Mouse (Mus musculus) 416B (cell line): ENCODE results near the gene P2rx1.
A peak's percentile ranks its signal among the peaks of the same experiment; 100 is the strongest.

Experiments
- DNase-seq: peaks from one replicate; pipeline ENCODE4 v3.0.0; 2011; ENCODE audit warnings: low read depth

Gene P2rx1

GRCm38 (mm10) chr11:72998771-72999170, at the start of gene P2rx1:
P2rx1 (plus strand) TSS chr11:72999103.
- DNase-seq: peak; percentile 92

DNA sequence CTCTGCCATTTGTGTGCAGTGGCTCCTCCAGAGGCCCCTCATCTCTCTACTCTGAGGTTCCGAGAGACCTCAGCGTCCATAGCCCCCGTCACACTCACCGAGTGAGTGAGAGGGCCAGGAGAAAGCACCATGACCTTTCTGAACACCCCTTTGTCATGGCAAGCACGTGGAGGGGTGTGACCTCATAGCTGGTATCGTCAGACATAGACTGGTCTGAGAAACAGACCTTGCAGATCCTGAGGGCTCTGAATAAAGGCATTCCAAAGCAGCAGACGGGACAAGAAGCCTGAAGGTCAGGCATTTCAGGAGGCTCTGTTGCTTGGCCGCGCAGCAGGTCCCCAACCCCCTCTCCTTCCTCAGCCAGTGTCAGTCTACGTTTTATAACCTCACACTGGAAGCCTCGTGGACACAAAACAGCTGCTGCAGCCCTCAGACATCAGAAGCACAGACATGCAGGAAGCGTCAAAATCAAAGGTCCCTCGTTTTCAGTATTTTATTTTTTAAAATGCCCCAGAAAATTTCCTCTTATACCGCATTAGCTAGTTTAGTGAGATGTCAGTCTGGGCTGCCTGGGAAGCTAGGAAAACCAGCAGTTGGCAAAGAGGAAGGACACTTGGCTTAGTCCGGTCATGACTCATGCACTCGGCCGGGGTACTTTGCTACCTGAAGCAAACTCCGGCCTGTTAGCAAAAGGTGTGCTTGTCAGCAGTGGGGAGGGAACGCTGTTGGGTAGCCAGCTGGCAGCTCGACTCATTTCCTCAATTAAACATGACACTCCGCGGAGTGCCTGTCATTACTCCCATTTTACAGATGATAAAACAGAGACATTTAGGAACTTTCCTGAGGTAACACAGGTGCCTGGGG, 47.5 kb upstream of the P2rx1 start:
- DNase-seq: peak; percentile 52

DNA sequence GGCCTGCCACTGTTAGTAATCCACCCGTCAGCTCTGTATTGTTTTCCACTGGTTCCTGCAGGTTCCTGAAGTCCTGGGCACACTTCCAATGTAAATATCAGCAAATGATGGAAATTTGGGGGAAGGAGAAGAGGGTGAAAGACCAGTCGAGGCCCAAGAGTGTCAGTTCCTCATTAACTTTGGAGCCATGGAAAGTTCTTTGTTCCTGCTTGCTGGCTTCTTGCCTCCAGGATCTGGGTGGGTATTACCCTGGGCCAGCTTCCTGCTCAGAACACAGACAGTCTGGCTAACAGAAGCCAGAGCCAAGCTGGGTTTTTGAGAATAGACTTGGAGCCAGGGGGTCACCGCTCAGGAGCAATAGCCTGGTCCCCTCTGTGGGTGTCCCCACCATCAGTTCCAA, 46.7 kb upstream of the P2rx1 start:
- DNase-seq: no peak

GRCm38 (mm10) chr11:72952697-72953096, 46.2 kb upstream of the P2rx1 start:
- DNase-seq: no peak

DNA sequence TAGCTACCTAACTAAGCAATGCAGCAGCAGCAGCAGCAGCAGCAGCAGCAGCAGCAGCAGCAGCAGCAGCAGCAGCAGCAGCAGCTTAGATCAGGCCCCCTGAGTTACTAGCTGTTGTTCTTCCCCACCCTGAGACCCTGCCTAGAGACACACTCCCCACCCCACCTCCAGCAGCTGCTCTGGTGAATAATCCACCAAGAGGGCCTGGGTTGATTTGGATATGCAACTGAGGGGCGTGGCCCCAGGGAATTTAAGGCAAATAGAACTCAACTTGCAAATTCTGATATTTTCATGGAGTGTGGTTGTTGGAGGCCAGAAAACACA, 45.8 kb upstream of the P2rx1 start:
- no peak for DNase-seq

GRCm38 (mm10) chr11:72953440-72954151, 45.3 kb upstream of the P2rx1 start:
- peak; percentile 92 for DNase-seq

GRCm38 (mm10) chr11:72954216-72954615, 44.7 kb upstream of the P2rx1 start:
- DNase-seq: no peak

GRCm38 (mm10) chr11:72955339-72955974, 43.4 kb upstream of the P2rx1 start:
- peak; percentile 97 for DNase-seq

DNA sequence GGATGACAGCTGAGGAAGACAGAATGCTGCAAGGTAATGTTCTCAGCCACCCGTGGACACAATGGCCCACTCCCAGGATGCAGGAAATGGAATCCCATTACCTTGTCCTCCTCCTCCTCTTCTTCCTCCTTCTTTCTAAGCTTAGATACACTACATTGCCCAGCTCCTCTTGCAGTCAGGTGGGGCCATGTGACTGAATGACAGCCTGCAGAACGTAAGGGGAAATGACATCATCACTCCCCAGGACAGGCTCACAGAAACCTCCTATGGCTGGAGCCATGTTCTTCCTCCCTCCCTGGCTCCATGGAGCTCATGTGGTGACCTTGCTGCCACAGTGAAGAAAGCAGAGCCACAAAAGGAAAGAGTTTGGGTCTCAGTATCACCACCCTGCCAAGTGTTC, 41.6 kb upstream of the P2rx1 start:
- peak; percentile 70 for DNase-seq

GRCm38 (mm10) chr11:72959924-72960679, 38.8 kb upstream of the P2rx1 start:
- no peak for DNase-seq

GRCm38 (mm10) chr11:72960723-72961071, 38.2 kb upstream of the P2rx1 start:
- DNase-seq: no peak

GRCm38 (mm10) chr11:72961072-72961980, 37.6 kb upstream of the P2rx1 start, which contains the start of gene Atp2a3:
Atp2a3 (plus strand) TSS chr11:72961169.
- peak; percentile 85 for DNase-seq

DNA sequence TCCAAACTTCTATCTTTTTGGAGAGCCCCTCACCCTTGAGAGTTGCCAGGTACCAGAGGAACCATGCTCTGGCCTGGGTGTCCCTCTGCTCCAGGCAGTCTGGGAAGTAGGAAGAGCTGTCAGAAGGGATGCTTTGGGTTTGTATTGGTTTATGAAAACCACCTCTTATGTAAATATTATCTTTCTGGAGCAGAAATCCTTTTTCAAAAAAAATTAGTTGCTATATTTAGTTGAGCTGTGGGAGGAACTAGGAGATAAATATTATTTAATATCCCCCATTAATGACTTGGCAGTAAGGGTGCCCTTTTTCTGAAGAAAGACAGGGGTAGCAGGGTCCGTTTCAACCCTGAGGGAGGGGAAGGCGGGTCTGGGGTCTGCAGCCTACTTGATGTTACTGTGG, 36.5 kb upstream of the P2rx1 start:
- no peak for DNase-seq

GRCm38 (mm10) chr11:72963058-72963788, 35.7 kb upstream of the P2rx1 start:
- peak; percentile 53 for DNase-seq

DNA sequence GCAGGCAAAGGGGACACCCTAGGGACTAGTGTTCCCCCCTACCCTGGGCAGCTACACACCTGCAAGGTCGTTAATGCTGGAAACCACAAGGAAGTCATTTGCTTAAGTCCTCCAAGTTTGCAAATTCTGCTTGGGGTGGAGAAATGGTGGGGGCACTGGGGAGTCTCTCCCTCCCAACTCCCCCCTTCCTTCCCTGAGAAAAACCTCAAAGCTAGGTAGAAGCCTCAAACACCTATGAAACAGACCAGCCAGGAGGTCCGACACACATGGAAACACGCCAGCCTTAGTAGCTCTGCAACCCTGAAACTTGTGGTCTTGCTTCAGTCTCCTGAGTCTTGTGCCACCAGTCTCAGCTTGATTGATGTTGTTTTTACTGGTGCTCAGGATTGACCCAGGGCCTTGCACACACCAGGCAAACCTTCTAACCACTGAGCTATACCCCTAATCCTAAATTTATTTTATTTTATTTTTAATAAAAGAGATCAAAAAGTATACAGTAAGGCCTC, 35.1 kb upstream of the P2rx1 start:
- peak; percentile 40 for DNase-seq

GRCm38 (mm10) chr11:72974995-72975503, 23.9 kb upstream of the P2rx1 start:
- DNase-seq: no peak

GRCm38 (mm10) chr11:72982516-72982915, 16.4 kb upstream of the P2rx1 start:
- no peak for DNase-seq

GRCm38 (mm10) chr11:72983283-72983682, 15.6 kb upstream of the P2rx1 start:
- DNase-seq: no peak

GRCm38 (mm10) chr11:72986745-72987144, 12.2 kb upstream of the P2rx1 start:
- no peak for DNase-seq

GRCm38 (mm10) chr11:72987234-72987633, 11.7 kb upstream of the P2rx1 start:
- no peak for DNase-seq
